Mouse (Mus musculus) urinary bladder, postnatal 36 days (tissue): Measurements from ENCODE around the gene Apoh.

Experiments
- DNase-seq, 2 experiments: peaks; one replicate each; pipeline ENCODE4 v3.0.0; 2022; ENCODE audit warnings: low spot score in 2 of 2, mixed read lengths in 1 of 2

The Apoh gene

GRCm38 (mm10) chr11:108378363-108378751, 35.2 kb downstream of the Apoh start:
- DNase-seq = no peak

DNA sequence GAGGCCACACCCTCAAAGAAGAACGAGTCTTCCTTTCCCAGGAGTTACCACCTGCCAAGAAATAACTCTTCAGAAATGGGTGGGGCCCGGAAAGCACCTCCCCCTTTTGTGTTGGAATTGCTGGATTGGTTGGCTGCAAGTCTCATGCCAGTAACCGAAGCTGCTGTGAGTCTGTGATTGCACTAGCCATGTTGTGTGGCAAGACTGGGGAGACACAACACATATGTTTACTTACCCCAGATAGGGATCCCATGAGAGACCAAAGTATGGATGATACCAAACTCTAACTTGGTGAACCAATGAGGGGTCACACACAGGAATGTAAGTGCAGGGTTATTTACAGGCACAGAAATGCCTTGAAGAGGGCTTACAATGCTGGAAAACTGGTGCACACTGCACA, 39.5 kb downstream of the Apoh start:
- DNase-seq = no peak

DNA sequence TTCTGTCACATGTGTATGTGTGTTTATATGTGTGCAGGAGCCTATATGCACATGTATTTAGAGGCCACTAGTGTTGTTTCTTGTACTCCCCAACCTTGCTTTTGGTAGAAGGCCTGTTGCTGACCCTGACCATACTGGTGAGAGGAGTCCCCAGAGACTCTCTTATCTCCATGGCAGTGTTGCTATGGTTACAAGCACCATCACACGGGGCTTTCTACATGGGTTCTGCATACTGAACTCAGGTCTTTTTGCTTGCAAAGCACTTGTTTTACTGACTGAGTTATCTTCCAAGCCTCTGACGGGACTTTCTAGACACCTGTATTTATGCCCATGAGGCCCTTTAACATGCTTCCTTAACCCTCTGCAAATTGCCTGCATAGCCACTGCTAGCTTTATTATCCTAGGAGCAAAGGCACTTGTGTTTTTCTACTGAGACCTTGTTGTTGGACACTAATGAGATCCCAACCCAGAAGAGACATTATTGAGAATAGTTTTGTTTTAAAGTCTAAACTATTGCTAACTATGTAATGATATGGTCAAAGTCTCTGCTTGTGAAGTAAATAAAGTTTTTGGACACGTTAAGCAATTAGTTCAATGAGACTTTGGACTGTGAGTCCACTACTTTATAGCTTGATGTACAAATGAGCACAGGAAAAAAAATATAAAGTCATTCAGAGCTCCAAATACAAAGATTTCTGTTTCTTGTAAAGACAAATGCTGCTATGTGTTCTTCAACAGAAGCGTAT, 41.9 kb downstream of the Apoh start:
- no peak for DNase-seq

DNA sequence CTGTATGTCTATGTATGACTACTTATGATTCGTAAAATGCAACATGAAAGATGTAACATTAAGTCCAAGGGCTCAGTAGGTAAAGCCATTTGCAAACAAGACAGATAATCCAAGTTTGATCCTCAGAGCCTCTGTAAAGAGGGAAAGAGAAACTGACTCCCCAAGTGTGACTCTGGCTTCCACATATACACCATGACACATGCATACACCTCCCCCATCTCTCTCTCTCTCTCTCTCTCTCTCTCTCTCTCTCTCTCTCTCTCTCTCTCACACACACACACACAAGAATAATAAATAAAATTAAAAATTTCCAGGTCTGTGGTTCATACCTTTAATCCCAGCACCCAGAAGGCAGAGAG, 42.5 kb downstream of the Apoh start:
- DNase-seq = no peak

DNA sequence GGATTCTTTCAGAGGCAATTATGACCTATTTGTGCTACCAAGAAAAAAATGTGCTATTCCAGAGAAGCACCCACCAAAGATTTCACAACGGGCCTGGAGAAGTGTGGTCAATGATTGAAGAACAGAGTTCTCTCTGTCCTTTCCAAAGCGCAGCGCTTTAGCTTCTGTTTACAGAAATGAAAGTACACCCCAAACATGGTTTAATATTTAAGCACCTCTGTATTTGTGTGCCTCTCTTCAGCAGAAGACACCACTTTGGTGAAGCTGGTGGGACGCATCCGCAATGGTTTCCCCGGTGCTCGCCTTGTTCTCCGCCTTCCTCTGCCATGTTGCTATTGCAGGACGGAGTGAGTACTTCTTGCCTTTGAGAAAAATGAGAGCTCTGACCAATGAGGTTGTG, 51.9 kb downstream of the Apoh start:
- no peak for DNase-seq

GRCm38 (mm10) chr11:108396076-108396829, 53.1 kb downstream of the Apoh start:
- no peak for DNase-seq

DNA sequence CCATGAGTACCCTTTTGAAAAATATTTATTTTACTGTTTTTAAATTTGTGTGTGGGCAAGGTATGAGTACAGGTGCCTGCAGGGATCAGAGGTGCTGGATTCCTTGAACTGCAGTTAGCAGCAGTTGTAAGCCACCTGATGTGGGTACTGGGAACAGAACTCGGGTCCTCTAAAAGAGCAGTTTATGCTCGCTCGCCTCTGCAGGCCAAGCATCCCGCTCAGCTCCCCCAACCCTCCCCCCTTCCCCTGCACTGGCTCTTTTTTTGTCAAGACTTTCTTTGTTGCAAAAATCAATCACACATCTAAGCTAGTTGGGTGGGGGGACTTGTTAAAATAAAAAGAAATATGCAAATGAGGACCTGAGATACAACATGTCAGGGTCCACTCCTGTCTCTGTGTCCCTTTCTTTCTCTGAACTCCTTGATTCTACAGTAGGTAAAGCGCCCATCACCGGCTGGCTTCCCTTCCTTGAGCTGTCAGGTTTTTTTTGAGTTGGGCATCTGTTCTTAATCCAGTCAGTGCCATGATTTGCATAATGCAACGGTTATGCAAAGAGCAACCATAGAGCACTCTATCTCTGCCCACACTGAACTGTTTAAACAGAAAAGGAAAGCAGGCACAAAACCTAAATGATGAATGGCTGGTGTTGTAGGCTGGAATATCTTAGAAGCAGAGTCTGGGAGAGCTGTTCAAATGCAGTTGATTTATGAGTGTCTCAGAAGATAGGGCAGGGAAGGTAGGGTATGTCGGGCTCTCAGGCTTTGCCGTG, 66.9 kb downstream of the Apoh start:
- no peak for DNase-seq

- no peak for DNase-seq
These were observed 73.2 kb downstream of the Apoh start for GRCm38 (mm10) chr11:108416360-108416759.

DNA sequence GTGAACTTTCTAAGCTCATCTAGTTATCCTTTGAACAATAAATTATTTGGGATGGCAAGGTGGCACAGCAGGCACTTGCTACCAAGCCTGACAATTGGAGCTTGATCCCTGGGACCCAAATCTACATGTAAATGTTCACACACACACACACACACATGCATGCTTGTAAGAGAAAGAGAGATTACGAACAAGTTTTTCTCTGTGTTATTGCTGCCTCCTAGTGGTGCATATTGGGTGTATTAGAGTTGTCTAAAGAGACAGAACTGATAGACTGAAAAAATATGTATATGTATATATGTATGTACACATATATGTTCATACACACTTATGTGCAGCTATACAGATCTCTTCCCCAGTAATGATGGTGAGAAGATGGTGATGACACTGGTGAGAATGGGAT, 75.4 kb downstream of the Apoh start:
- DNase-seq = no peak

GRCm38 (mm10) chr11:108419242-108419641, 76.1 kb downstream of the Apoh start:
- DNase-seq = no peak

- DNase-seq = no peak
These were observed 77.6 kb downstream of the Apoh start for GRCm38 (mm10) chr11:108420751-108421150.

- DNase-seq = no peak
These were observed 80.1 kb downstream of the Apoh start for GRCm38 (mm10) chr11:108423221-108423620.

DNA sequence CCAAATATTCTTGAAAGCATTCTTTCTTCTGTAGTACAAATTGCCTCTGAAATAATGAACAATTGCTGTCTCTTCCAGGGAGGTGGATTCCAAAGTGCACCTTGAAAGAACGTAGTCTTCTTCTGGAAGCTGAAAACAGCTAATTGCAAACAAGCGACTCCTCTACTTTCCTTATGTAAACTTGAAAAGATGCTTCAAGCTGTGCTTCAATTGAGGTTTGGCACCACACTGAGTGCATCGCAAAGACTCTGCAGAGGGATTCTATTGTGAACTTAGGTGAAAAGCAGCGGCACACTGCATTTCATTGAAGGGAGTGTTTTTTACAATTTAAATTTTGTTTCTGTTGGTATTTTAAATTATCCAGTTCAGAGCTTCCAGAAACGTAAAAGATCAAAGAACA, 81.0 kb downstream of the Apoh start:
- no peak for DNase-seq

GRCm38 (mm10) chr11:108424889-108425591, 81.9 kb downstream of the Apoh start, which contains the start of gene Cep112:
Cep112 (plus strand) TSS chr11:108425192.
- DNase-seq = peak; percentile 93 to 97

DNA sequence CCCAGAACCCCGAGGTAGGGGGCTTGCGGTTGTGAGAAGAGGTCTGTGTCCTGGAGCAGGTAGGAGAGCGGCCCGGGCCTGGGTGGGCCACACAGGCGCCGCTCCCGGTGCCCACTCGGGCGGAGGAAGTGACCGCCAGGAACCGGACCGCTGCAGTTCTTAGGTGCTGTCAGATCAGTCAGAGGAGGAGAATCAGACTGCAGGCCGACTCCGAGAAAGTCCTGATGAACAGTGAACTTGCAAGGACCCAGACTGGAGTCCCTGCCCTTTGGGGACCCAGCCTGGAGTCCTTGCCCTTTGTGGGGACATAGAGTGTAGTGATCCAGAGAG, 82.4 kb downstream of the Apoh start:
- DNase-seq = peak in 1 of 2 experiments; percentile 11

- DNase-seq = no peak
These were observed 82.9 kb downstream of the Apoh start for GRCm38 (mm10) chr11:108426086-108426485.

- no peak for DNase-seq
These were observed 84.0 kb downstream of the Apoh start for GRCm38 (mm10) chr11:108427191-108427590.

DNA sequence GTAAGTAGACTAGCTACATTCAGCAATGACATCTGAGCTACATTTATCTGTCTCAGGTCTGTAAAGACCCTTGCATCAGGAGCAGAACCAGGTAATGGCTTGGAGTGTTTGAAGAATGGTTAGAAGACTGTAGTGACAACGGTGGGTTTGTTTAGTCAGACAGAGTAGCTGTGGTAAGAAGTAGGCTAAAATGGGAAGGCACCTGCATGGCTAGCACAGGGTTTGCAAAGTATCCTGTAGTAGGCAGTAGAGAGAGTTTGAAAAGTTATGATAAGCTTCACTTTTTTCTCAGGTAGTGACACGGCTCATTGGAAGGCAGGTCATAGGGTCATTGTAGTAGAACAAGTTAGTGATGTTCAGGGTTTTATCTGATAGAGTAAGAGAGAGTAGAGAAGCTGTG, 85.9 kb downstream of the Apoh start:
- no peak for DNase-seq

DNA sequence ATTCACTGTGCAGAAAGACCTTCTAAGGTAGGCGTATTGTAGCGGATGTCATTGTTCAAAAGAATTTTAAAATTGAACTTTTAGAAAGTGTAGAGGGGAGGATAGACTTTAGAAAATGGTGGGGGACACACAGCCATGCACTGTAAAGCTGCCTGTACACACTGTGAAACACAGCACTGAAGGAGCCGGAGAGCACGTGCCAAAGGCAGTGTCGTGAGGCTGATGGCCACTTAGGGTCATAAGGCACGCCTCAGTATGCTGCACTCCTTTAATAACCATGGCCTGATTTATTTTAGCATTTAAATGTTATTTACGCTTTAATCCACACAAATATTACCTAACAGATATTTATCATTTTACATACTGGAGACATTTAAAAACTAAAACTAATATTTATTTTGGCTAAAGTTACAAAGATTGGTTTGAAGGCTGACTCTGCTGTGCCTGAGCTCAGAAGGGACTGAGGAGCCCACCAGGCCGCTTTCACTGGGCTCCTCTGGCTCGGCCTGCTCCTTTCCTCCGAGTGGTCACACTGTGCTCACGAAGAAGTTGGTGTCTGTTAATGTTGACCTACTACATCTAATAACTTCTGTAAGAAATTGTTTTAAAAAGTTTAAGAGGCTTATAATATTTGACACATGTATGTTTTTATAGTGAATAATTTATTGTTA, 100.9 kb downstream of the Apoh start:
- DNase-seq = no peak

DNA sequence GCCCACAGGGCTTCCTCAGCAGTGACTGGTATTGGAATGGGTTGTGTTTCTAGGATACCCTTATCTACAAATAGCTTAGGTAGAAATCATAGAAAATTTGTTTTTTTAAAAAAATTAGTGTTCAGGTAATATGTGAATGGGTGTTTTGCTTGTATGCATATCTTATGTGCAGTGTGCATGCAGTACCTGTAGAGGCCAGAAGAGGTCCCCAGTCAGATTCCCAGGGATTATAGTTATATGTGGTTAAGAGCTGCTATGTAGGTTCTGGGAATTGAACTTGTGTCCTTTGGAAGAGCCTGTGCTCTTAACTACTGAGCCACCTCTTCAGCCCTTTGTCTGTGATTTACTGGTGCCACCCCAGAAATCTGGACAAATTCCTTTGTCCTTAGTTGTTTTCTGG, 104.0 kb downstream of the Apoh start:
- DNase-seq = no peak

DNA sequence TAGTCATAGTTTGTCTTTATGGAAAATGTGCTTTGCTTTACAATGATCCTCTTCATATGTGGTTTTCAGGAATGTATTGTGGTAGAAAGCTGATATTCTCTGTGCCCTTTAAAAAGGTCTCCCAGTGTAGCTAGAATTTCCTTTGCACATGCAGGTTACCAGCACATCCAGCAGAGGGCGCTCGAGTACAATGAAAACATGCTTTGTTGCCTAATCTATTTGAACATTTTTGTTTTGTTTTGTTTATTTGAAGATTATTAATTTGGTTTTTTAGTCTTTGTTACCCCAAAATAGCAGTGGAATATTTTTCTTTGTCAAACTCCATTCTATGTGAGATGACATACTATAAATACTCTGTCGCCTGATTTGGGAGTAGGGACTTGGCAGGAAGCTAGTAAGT, 106.7 kb downstream of the Apoh start:
- peak; percentile 49 to 60 for DNase-seq

GRCm38 (mm10) chr11:108459599-108459998, 116.4 kb downstream of the Apoh start:
- no peak for DNase-seq
